Mouse (Mus musculus) neutrophil, adult 5-6 weeks (primary cell): ENCODE data around the gene Hmgb3. TPM values are rescaled to one million over a fixed set of nuclear protein-coding genes. Genes with fewer than 3 reads are reported as not detected.
"Not testable (repeated sequence)": the region's sequence is repeated elsewhere in the genome, so short reads cannot be mapped to it uniquely, and the experiment has no call there.

Source experiments
- ATAC-seq: fragments of 151-379, 151-347 bp; 2 replicates; pipeline ENCODE4 v1.8.0; 2017; ENCODE audit warnings: mild to moderate bottlenecking, moderate TSS enrichment; ENCODE audit not compliant: insufficient number of reproducible peaks, poor library complexity, low FRiP score, severe bottlenecking; ENCODE audit errors: extremely low read depth
- total RNA-seq: library from RNA; stranded (forward); fragments of 200-1000 nt; gene quantifications from 2 replicates; pipeline ENCODE4 v1.2.3, GENCODE M21; 2017

The Hmgb3 gene
- 9.5 and 11.4 TPM in 2 replicates for total RNA-seq

GRCm38 (mm10) chrX:71555415-71556114 is at the start of gene Hmgb3:
Gene Hmgb3 (plus strand): TSS chrX:71555918.
- ATAC-seq, result peak; percentile 98

DNA sequence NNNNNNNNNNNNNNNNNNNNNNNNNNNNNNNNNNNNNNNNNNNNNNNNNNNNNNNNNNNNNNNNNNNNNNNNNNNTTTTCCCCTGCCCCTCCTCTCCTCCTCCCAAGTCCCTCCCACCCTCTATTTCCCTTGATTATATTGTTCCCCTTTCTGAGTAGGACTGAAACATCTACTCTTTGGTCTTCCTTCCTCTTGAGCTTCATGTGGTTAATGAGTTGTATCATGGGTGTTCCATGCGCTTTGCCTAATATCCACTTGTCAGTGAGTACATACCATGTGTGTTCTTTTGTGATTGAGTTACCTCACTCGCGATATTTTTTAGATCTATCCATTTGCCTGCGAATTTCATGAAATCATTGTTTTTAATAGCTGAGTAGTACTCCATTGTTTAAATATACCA is 49.1 kb upstream of the Hmgb3 start:
- ATAC-seq, result not testable (repeated sequence)

DNA sequence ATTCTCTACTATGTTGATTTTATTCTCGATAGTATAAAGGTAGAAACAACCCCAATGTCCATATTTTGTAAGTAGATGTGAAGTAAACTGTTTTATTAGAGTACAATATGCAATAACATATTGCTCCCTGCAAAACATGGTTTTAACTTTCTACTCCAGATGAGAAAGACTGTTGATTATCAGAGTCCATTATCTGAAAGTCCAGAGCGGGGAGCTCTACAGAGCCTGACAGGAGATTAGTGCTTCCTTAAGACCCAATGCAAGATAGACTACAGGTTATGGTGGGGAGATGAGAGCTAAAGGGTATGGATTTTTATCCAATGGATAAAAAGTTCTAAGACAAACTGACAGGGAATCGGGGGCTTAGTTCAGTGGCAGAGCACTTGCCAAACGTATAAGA is 36.5 kb upstream of the Hmgb3 start:
- ATAC-seq, result no peak

- ATAC-seq, result no peak
Observed at GRCm38 (mm10) chrX:71522889-71523288, 32.8 kb upstream of the Hmgb3 start.

DNA sequence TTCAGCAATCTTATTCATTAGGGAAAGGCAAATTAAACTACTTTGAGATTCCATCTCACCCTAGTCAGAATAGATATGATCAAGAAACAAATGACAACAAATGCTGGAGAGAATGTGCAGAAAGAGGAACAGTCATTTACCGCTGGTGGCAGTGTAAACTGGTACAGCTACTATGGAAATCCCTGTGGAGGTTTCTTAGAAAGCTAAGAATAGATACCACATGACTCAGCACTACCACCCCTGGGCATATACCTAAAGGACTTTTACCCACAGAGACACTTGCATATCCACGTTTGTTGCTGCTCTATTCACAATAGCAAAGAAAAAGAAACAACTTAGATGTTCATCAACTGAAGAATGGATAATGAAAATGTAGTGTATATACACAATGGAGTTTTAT is 31.4 kb upstream of the Hmgb3 start:
- no peak for ATAC-seq

- ATAC-seq, result no peak
Observed at GRCm38 (mm10) chrX:71525593-71526299, 30.0 kb upstream of the Hmgb3 start.

GRCm38 (mm10) chrX:71527461-71527860 is 28.3 kb upstream of the Hmgb3 start:
- ATAC-seq, result no peak

DNA sequence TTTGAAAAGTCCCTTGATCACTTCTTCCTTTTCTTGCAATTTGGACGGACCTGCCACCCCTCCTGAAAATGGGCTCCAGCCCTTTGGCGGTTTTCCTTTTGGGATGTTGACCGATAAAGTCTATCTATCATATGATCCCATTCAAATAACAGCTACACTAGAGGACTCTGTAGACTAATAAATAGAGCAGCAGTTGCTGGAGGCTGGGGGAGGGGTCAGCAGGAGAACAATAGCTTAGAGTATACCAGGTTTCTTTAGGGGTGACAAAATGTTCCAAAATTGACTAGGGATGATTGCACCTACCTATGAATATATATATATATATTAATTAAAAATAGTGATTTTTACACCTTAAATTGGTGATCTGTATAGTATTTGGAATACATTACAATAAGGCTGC is 27.6 kb upstream of the Hmgb3 start:
- no peak for ATAC-seq

DNA sequence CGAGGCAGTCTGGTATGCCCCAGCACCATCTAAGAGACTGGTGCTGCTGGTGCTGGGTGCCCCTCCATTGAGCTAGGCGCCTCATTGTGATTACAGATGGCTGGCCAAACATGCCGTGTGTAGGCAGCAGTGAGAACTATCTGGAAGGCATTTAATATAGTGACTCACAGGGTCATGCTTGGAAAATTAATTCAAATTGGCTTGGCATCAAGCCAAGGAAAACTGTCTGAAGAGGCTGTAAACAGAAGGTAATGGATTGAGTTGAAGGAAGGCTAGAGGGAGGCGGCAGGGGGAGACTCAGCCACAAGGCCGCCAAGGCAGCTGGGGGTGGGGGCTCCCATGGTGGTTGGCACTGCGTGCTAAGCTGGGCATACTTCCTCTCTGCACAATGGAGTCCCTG is 27.1 kb upstream of the Hmgb3 start:
- ATAC-seq, result no peak

DNA sequence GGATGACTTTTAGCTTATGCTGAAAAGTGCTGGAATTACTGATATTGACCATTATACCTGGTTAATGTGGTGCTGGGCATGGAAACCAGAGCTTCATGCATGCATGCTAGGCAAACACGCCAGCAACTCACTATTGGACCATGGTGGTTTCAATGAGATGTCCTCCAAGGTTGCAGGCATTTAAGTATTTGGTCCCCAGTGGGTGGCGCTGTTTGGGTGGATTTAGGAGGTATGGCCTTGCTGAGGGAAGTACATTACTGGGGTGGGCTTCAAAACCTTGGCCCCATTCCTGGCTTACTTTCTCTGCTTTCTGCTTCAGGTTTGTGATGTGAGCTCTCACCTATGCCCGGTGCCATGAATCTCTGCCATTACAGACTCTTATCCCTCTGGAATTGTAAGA is 23.1 kb upstream of the Hmgb3 start:
- ATAC-seq, result no peak

- no peak for ATAC-seq
Observed at GRCm38 (mm10) chrX:71534102-71534501, 21.6 kb upstream of the Hmgb3 start.

GRCm38 (mm10) chrX:71537791-71538190 is 17.9 kb upstream of the Hmgb3 start:
- no peak for ATAC-seq

DNA sequence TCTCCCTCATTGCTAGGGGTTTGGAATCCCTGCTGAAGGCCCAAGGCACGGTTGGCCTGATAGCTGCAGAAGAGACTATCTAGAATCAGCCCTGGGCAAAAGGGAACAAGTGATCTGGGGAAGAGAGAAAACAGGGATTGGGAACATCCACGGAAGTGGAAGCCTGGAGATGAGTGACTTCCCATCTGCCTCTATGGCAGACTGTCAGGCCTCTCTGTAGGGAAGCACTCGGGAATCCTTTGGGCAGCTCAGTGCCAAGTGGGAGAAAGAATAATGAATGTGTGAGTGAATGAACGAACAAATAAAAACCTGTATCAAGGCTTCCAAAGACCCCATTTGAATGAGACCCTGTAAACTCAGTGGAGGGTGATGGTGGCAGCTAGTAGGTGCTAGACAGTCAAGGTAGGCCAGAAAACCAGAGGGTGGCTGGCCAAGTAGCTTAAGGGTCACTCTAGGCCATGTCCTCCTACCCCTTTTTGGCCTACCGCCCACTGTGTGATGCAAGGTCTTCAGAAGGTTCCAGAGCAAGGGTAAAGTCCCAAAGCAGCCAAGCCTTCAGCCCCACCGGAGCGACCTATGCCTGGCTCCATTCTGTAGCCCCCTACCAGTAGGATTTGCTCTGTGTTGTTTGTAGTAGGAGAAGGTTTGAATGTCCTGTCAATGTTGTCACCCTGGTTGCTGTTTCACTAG is 14.8 kb upstream of the Hmgb3 start:
- ATAC-seq, result no peak

DNA sequence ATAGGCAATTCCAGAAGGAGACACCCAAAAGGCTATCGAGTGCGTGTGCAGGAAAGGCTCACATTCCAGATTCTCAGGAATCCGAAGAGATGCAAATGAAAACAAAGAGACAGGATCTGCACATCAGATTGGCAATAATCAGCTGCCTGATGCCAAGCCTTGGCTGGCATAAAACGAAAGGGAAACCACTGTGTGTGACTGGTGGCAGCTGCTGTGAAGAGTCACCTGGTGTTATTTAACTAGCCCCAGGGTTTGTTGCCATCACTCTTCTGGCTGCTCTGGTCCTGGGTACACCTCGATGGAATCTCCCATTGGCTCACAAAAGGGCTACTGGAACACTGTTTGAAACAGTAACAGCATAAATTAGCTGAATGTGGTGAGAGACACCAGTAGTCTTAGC is 11.0 kb upstream of the Hmgb3 start:
- ATAC-seq, result no peak

GRCm38 (mm10) chrX:71545163-71545562 is 10.6 kb upstream of the Hmgb3 start:
- no peak for ATAC-seq

GRCm38 (mm10) chrX:71556115-71556941 is 610 bp downstream of the Hmgb3 start:
- ATAC-seq, result no peak

GRCm38 (mm10) chrX:71556965-71557491 is 1.3 kb downstream of the Hmgb3 start:
- no peak for ATAC-seq

DNA sequence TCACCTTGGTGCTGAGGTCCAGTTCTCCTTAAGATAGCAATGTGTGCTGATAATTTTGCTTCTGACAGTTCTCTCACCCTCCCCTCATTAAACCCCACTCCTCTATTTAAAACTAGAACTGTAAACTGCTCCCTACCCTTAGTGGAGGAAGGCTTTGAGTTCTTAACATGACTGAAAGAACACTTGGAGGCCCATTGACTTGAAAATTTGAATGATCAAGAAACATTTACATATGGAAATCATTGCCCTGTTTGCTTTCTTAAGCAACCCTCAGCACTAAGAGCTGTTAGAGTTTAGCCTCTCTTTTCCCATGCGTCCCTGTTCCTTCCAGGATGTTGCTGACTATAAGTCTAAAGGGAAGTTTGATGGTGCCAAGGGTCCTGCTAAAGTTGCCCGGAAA is 3.6 kb downstream of the Hmgb3 start:
- ATAC-seq, result no peak

DNA sequence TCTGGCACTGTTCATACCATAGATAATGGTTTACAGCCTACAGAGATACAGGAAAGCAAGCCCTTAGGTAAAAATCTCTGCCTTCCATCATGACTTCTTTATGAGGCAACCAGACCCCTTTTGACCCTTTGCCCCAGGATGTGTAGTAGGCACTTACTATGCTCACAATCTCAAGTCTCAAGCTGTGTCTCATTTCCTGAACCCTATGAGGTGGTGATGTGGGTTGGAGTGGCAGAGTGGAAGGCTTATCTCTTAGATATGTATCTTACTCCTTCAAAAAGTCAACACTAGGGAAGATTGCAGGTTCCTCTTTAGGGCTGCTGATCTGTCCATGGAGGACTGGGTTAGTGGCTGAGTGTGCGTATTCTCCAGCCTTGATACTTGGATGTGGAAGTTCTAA is 5.1 kb downstream of the Hmgb3 start:
- no peak for ATAC-seq
